Mouse (Mus musculus) layer of hippocampus, adult 9-10 months (tissue): ENCODE results near the gene Emx1.

Experiments used
- DNase-seq: peaks from one replicate; pipeline ENCODE4 v3.0.0; 2022; ENCODE audit warnings: low spot score

The Emx1 gene

DNA sequence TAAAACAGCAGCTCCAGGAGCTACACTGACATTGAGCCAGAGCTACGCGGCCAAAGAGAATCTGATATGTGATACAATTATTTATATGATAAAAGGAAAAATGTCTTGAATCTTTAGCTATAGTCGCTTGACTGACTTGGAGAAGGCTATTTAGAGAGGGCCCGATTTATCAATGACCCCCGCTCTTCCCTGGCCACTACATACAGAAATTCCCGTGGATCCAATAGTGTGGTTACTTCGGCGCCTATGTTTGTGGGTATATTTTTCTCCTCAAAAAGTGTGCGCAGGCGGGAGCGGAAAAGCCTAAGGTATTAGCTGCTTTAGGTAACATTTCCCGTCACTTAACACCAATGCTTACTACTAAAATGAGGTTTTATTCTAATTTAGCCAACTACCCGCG is 2.1 kb downstream of the Emx1 start:
- DNase-seq: no peak

DNA sequence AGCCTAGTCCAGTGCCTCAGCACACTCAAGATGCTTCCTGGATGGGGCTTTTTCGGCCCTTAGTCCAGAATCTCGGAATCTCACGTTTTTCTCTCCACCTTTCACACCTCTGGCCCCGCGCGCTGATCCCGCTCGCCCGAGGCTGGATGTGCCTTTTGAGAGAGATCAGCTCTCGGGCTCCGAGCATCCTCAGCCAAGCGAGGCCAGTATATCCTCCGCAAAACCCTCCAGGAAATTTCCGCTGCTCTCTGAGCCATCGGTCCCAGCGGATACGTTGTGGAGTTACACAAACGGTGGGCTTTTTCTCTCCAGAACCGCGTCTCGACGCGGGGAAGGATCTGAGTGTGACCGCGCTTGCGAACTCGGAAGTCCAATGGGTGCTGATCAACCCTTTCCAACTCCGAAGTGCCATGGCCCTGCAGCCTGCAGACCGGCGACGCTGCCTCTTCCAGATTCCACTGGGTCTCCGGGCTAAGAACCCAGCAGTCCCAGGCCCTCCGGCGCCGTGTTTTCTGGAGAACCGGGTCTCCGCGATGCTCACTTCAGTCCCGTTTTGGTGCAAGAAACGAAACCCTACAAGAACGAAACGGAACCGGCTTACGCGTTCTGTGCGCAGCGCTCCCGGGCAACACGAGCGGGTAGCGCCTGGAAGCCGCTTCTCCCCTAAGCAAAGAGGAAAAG is 2.8 kb downstream of the Emx1 start:
- DNase-seq: no peak

DNA sequence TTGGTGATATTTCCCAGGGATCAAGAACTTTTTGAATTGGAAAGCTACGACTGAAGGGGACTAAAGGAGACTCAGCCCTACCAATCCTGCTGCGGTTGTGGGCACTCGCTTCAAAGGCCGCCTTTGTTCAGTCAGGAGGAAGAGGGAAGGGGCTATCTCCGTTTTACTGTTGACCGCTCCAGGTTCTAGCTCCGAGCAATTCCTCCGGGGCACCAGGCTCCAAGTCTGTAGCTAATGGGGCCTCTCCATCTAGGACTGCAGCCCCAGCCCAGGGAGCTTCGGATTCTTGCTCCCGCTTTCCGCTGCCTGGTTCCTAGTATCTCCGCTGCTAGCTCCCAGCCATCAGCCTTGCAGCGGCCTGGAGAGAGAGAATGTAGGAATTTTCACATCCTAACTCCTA is 3.4 kb downstream of the Emx1 start:
- no peak for DNase-seq

DNA sequence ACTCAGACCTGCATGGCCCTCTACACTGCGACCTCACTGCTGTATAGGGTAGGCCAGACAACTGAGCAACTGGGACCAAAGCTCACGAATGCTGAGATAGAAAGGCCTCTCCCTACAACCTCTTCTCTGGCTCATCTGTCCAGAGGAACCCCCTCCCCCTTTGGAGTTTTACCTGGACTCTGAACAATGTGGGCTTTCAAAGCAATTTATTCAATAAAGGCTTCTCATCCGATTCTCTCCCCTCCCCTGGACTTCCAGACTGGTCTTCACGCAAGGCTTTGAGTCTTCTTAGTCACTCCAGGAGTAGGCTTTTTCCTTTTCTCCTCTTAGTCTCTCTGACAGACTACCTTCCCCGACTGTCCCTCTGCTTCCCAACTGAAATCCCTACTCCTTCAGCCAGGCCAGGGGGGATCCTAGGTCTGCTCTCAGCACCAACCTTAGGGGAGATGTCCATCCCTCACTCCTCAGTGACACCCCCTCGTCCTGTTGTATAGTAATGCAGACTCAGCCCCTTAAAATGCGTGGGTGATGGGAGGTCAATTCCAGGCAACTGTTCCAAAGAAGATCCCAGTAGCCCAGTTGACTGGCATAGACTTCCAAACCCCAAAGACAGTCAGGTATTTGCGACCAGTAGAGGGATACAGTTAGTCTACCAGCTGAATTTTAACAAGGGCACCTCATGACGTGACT is 4.7 kb downstream of the Emx1 start:
- no peak for DNase-seq

DNA sequence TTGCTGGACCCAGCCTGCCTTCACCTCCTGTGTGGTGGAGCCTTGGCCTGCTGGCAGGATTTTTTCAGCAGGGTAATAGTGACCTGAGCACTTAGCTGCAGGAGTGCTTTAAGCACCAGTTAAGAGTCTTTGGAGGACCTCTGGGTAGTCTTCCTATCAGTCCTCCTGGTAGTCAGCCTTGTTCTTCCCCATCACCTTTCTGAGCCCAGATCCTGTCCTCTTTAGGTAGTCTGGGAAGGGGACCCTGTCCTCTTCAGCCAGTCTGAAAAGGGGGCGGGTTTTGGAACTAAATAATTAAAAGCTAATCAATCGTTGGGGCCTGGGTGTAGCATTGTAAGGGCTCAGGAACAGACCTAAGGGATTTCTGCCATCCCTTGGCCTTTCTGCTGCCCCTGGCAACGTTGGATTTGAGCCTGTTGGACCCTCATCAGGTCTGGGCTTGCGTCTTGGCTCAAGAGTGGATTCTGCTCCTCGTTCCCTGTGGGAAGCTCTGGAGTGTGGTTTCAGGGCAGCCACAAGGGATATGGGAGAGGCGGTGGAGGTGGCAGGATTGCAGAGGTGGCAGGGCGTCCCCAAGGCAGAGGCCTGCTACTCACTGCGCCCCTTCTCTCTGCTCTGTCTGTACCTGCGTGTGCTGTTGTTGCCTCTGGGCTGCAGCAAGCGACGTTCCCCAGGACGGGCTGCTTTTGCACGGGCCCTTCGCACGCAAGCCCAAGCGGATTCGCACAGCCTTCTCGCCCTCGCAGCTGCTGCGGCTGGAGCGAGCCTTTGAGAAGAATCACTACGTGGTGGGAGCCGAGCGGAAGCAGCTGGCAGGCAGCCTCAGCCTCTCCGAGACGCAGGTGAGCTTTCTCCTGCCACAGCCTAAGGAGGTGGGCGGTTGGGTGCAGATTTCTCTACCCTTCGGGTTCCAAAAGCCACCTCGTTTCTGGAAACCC is 6.4 kb downstream of the Emx1 start:
- DNase-seq: no peak

DNA sequence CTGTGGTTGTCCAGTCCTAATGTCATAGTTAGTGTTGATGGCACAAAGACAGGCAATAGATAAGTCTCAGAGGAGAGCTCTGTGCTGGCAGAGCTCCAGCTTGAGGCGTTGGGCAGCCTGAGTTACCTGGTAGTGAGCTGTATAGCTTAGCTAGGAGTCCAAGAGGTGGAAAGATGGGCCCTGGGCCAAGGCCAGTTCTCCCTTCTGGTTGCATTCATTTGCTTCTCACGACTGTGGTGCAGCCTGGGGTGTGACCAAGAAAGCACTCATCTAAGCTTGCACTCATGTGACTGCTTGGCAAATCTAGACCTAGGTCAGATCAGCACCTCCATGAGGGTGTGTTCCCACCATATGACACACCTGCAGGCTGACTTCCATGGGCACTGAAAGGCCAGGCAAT is 10.7 kb downstream of the Emx1 start:
- DNase-seq: no peak

DNA sequence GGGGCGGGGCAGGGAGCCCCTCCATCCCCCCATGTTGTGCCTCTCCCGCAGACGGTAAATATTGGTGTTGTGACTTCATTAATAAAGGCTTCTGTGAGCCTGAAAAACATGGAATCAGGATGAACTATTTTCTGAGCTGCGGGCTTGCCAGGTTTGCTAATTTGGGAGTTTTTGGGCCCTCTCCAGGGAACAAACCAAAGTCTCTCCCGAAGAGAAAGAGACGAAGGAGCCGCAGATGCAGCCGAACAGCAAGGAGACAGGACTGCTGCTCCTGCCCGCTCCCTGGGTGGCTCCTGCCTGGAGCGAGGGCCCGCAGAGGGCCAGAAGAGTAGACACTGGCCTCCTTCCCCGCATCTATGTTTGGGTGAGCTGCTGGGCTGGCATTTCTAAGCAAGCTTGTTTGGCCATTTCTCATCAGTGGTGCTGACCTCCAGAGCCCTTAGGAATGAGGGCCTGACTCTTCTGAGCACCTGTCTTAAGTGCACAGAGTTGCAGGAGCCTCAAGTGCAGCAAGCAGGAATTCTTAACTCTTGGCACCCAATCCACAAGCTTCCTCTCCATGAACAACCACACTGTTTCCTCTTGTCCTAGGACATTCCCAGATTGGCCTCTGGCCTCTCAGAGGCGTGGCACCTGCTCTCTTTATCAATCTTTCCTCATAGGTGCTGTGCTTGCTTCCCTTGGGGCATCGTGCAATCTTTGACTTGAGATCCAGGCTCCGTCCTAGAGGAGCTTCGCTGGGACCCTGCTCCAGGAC is 19.1 kb downstream of the Emx1 start:
- DNase-seq: no peak

DNA sequence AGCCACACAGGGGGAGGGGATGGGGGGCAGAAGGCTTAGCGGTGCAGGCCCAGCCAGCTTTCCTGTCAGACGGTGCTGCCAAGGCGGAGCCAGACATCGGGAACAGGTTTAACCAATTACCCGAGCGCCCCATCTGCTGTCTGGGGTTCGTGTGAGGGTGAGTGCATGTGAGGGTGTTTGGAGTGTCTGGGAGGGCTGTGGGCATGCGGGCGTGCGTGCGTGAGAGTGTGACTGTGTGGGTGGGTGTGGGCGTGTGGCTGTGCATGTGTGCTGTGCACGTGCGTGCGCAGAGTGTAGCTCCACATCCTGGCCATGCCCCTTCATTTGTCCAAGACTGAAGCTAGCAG is 19.7 kb downstream of the Emx1 start:
- DNase-seq: no peak

DNA sequence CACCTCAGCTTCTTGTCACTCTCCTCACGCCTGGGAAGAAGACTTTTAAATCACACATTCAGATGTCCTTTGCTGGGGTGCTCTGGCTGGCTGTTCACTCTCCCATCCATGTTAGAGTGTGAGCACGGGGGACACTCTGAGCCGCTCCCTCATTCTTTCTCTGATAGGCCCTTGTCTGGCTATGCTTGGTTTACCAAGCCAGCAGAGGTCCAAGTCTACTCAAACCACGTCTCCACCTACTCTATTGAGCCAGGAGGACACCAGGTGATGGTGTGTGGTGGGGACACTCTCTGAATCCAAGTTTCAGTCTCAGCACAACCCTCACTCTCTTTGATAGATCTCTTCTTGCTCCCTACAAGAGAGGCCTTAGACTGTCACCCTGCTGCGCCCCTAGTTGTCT is 20.1 kb downstream of the Emx1 start:
- DNase-seq: no peak

DNA sequence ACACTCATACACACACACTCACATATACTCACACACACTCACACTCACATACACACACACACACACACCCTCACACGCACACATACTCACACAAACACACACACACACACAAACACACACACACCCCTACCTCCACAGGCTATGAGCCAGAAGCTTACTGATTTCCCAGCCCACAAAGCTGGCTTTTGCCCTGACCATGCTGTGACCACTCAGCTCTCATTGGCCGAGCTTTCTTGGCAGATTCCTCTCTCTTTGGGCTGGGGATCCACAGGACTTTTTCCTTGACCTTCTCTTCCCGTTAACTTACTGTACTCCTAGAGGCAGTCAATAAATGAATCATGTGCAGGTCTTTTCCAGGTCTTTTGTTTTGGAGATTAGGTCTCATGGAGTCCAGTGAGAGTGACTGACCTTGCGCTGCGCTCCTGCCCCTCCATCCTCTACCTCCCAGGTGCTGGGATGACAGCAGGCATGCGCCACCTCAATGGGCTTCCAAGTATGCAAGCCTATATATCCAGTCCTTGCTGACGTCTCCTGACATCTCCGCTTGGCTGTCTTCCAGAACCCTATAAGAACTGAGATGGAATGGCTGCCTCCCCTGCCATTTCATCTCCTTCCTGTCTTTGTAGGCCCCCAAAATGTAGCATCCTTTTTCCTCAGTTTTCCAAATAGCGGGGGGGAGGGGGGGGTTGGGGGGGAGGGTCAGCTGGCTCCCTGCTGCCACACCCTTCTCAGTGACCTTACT is 22.2 kb downstream of the Emx1 start:
- DNase-seq: no peak

DNA sequence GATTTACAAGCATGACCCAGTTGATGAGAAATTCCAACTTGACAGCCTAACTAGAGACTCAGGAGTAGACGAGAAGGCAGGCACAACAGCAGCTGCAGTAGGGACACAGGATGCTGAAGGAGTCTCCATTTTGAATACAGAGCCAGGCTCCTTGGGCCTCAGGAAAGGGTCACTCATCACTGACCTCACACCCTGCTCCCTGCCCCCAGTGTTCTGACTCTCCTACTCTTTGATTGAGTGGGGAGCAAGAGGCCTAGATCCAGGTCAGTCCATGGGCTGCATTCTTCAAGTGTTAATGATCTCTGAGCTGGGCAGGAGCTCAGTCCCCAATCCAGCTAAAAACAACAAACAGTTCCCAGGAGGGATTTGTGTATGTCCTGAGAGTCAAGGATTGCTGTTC is 23.4 kb downstream of the Emx1 start:
- DNase-seq: no peak

DNA sequence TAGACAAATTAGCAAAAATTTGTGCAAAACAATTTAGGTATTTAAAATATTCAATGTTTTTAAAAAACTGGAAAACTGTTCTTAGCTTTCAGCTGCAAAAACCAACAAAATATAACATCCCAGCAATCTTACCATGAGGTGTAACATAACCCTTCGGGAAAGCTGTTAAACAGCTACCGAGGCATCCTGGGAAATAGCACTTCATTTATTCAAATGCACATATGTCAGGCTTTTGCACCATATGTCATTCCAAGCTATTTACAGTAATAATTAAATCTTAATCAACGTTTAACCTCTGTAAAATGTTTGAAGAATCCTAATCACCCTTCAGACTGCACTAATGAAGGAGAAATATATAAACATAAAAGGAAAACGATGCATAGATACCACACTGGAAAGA is 31.0 kb downstream of the Emx1 start:
- DNase-seq: peak; percentile 63

DNA sequence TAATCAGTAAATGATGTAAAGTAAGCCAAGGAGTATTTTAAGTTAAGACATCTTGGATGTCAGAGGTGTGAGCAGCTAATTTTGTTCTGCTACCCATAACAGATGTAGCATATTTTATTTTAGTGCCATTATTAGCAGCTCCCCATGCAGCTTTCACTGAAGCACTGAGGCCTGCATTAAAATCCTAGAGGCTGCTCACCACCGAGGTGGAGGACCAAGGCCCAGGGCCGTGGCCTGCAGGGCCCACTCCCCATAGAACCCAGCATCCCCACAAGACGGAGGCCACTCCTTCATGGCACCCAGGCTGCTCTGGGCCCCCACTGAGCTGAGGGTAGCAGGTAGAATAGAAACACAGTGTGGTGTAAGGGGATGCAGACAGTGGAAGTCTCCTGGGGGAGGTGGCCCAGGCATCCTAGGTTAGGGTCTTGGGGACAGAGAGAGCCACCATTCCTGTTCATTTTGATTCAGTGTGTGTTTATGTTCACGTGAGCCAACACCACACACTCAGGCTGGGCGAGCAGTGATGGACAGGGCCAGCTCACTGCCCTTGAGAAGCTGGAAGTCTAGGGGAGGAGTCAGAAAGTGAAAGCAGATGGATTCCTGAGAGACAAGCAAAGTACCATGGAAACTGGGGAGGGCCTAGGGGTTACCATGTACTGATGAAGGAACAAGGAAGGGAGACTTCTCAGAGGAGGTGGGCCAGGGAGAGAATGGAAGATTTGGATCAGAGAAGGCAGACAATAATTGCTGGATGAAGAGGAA is 31.6 kb downstream of the Emx1 start:
- no peak for DNase-seq

DNA sequence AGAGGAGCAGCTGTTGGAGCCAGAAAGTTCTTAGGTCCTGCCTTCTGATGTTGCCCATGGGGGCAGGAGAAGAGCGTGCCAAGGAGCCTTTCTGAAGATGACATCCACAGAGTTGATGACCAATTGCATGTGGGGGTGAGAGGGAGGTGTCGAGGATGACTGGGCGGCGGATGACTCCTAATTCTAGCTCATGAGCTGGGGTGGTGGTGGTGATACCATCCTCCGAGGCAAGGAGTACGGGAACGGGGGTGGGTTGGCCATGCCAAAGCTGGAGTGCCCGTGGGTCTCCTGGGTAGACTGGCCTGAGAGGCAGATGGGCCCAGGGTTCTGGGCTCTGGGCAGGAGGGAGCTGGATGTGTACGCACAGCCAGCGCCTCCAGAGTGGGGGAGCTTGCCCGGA is 32.5 kb downstream of the Emx1 start:
- no peak for DNase-seq

DNA sequence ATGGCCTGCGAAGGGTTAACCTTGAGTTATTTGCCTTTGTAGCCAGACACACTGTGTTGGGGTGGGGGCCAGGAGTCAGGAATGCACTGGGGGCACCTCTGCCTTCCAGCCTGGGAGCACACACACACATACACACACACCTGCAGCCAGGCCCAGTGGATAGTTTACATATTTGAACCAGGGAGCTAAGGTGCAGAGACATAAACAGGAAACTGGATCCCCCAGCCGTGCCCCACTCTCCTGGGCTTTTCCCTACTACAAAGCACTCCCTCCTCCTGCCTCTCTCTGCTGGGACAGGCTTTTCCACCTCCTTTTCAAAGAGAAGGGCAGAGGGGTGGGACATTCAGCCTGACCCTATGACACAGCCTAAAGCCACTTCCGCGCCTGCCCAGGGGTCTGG is 33.7 kb downstream of the Emx1 start:
- DNase-seq: no peak

DNA sequence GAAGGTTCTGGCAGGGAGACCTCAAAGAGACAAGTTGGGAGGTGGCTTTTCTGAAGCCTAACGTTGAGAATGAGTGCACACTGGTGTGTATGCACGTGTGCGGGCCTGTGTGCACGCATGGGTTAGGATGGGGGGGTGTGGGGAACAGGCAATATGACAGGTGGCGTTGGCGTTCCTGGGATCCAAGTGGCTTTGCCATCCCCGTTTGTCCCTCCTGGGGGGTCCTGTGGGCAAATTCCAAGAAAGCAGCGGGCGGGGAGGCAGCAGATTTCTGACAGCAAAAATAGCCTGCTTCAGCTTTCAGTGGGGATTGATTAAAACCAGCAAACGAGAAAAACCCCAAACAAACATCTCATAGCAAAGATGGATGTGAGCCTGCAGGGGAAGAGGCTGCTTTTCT is 35.3 kb downstream of the Emx1 start:
- no peak for DNase-seq

DNA sequence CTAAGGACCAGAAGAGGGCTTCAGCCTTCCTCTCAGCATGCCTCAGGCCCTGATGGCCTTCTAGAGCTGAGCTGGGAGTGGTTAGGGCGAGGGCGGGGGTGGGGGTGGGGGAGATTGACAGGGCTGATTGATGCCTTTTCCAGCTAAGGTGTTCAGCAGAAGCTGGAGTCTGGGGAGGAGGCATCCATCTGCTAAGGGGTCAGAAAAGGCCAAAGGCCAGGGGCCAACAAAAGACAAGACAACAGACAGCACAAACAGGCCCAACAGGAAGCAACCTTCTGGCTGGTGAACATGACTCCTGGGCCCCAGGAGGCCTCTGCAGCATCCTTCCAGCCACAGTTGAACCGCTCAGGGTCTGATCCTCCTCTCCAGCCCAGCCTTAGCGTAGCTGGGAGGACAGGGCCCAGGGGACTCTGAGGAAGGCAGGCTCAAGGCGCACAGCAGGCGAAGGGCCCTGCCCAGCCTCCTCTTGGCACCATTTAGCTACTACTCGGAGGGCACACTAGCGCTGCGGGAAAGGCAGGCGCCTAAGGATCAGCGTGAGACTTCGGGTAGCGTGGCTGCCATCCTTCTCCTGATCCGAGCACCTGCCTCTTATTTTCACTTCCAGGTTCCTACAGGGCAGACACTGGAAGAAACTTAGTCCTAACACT is 36.4 kb downstream of the Emx1 start:
- DNase-seq: no peak

DNA sequence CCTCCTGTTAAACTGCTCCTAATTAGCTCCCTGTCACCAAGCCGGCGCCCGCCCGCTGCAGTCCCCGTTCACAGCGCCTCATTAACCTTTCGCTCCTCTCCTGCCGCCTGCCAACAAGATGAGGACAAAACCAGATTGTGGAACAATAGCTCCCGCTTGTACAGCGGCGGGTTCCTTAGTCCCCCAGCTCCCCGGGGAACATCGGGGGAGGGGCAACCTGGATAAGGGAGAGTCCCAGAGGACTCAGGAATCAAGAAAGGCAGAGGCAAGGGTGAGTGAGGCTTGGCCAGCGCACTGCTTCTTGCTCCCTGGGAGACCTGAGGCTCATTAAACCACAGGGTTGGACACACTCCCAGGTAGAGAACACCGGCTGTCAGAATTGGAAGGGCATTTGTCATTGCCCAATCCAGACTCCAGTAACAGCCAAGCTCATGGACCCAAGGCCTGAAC is 37.2 kb downstream of the Emx1 start:
- no peak for DNase-seq

DNA sequence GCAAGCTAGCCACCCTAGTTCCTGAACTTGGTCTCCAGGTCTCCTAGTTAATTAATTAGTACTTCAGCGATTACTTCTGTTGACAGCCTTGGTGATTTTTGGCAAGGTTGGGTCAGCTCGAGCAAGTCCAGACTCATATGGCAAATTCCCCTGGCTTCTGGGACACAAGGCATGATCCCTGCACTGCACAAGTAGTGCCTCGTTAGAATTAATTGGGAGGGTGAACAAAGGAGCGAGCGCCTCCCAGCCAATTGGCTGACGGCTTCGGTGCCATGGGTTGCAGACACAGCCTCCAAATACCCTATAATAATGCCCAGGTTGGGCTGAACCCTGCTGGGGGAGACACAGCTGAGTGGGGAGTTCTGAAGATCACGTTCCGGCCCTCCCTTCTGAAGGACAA is 39.3 kb downstream of the Emx1 start:
- DNase-seq: no peak

DNA sequence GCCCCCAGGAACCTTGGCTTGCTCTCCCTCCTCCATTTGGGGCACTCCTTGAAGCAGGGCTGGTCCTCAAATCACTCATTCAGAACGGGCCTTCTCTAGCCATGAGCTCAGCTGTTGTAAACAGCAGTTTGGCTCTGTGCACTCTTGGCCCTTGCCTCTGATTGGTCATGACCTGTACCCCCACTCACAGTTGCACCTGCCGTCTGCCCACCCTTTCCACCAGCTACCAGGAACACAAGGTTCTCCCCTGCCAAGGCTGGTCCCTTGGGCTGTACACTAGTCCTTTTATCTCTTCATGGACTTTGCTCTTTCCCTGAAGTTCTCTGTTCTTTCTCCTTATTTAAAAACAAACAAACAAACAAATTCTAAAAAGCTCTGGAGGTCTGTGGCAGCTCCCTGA is 40.3 kb downstream of the Emx1 start:
- no peak for DNase-seq
